Mouse (Mus musculus): ENCODE measurements at regions not wholly inside any gene's neighbourhood (a gene's known extent, or its start where the extent isn't known, plus 50 kb on each side); places are given as distances from the start of the nearest gene placed in this dataset.
"Not testable (repeated sequence)": the region's sequence is repeated elsewhere in the genome, so short reads cannot be mapped to it uniquely, and the experiment has no call there.

DNA sequence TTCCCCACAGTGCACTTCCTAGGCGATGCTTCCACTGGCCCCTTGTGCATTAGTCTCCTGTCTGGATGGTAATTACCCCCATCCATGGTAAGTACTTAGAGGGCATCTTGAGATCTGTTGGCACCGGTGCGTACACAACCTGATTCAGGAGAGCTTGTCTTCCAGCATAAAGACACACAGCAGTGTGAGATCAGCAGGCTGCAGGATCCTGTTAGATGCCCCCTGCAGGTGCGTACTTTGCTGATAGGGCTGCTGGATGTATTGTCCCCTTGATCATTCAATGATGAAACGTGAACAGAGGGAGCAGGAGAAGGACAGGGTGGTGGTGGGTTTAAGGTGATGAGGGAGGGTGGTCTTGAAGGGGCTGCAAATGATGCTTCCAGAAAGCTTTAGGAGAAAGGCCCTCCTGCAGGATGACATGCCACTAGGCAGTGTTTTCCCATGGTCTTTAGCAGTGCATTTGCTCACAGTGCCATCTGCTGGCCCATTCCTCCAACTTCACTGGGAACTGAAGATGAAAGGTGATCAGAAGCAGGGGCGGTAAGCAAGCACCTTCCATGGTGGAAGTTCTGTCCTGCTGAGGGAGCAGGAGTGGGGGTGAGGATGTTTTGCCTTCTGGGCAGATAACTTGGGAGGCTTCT lies 92.5 kb upstream of the Tmem185a start:
- TF ChIP-seq CTCF (IDR thresholded peaks at IDR 0.05; ENCODE audit: borderline replicate concordance, extremely low read depth, insufficient read depth, insufficient read length); POLR2A (IDR thresholded peaks at IDR 0.05; ENCODE audit: borderline replicate concordance, extremely low read depth, insufficient read depth, insufficient read length, poor library complexity, severe bottlenecking): not testable (repeated sequence)
